8 mouse cellular contexts compared by ENCODE assay signal in genomic region chr14:59555928-59556531, GRCm38 (mm10). TPM values are rescaled to one million over a fixed set of nuclear protein-coding genes. Genes with fewer than 3 reads are reported as not detected.
DNase-seq lines count a peak whose midpoint lies in the region; ATAC-seq and TF ChIP-seq lines count a peak whose summit lies in the region.

No protein-coding gene starts in this region.

- H3K4me2 ChIP-seq in hindbrain, postnatal 0 days (ENCODE audit: low read depth, low read length): 0 out of 2 replicates have a peak overlapping the region, but pooled peaks have one; percentile 30

- no peaks in the 10 kb centered on the region for H3K36me3 ChIP-seq in hindbrain, postnatal 0 days (ENCODE audit: insufficient read depth, low read length)

- H3K27ac ChIP-seq in hindbrain, postnatal 0 days: no peak overlapping the region

- peak; percentile 33 for DNase-seq in WW6 (ENCODE audit: low read depth, low spot score)
- DNase-seq in cerebellum, adult 9-10 months: peak; percentile 75
- peak; percentile 45 to 76 for DNase-seq in frontal cortex, postnatal 25 days (ENCODE audit: low spot score in 2 of 2)
- DNase-seq in hindbrain, postnatal 0 days (ENCODE audit: low spot score): peak; percentile 86
- DNase-seq in left cerebral cortex, adult 11 months (ENCODE audit: low spot score): peak; percentile 66
- DNase-seq in right cerebral cortex, postnatal 10 days (ENCODE audit: low spot score in 2 of 2): peak; percentile 77 to 88
- DNase-seq in yolk sac, embryonic 10.5 days (ENCODE audit: low spot score): peak; percentile 64

- no peaks in the 10 kb centered on the region for H3K9me3 ChIP-seq in hindbrain, postnatal 0 days (ENCODE audit: low read length)

- H3K27me3 ChIP-seq in hindbrain, postnatal 0 days (ENCODE audit: insufficient read depth, low read length): no peaks in the 10 kb centered on the region

- peak; percentile 79 for ATAC-seq in hindbrain, postnatal 0 days
- ATAC-seq in megakaryocyte progenitor cell, adult 5-6 weeks (replicated peaks; ENCODE audit: poor library complexity): peak; percentile 73

- no peak overlapping the region for H3K9ac ChIP-seq in hindbrain, postnatal 0 days (replicated peaks; ENCODE audit: low read length)

- peak; percentile 80 for TF ChIP-seq CTCF in hindbrain, postnatal 0 days (IDR thresholded peaks at IDR 0.05; ENCODE audit: low read depth)

- WGBS in hindbrain, postnatal 0 days: 52% methylated on average over 13 of the region's 13 CpGs

- no peak overlapping the region for H3K4me3 ChIP-seq in hindbrain, postnatal 0 days (ENCODE audit: low read length)

- no peaks in the 10 kb centered on the region for H3K4me1 ChIP-seq in hindbrain, postnatal 0 days (ENCODE audit: insufficient read depth, low read length)

RNA-seq across cellular contexts. Expression of gene Cdadc1, which starts 41.7 kb away (rescaled TPM):
- total RNA-seq in hindbrain, postnatal 0 days (2014; rRNA removed): 5.2 and 49.7 TPM in 2 replicates
- polyA plus RNA-seq in hindbrain, postnatal 0 days (2015; fragmentation: Nextera tagmentation; extraction: Ambion mirVana): 36.3 and 38.1 TPM in 2 replicates
- total RNA-seq in megakaryocyte progenitor cell, adult 5-6 weeks (2015): 44.9 and 48.9 TPM in 2 replicates
- total RNA-seq in megakaryocyte progenitor cell, adult 5-6 weeks (2017): 23.2 and 25.4 TPM in 2 replicates

Comparison
In these comparisons a context has a peak if more than half of its experiments do, and no peak if none do; other contexts are left out.
1. DNase-seq: peak in every context shown above with its lines; median percentile 86 in hindbrain, postnatal 0 days; 82 in right cerebral cortex, postnatal 10 days; 75 in cerebellum, adult 9-10 months; 66 in left cerebral cortex, adult 11 months; 64 in yolk sac, embryonic 10.5 days; 60 in frontal cortex, postnatal 25 days; 33 in WW6.